Mouse (Mus musculus) cerebellum, adult 11-12 months (tissue): ENCODE measurements around the gene Slc29a1.

Experiments
- DNase-seq: peaks from one replicate; pipeline ENCODE4 v3.0.0; 2022

Slc29a1 gene

DNA sequence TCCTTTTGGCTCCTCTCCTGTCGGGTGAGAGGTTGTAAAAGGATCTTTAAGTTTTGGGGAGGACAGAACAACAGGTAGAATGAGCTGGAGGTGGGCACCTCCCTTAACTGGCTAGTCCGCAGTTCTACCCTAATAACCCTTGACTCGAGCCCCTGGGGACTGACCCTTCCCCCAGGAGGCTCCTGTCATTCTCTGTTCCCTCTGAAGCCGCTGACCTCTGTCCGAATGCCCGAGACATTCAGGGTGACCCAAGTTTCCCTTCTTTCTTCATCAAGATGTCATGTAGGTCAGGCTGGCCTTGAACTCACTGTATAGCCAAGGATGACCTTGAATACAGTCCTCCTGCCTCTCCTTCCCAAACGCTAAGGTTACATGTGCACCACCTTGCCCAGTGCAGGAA is 11.0 kb downstream of the Slc29a1 start:
- peak; percentile 30 for DNase-seq

DNA sequence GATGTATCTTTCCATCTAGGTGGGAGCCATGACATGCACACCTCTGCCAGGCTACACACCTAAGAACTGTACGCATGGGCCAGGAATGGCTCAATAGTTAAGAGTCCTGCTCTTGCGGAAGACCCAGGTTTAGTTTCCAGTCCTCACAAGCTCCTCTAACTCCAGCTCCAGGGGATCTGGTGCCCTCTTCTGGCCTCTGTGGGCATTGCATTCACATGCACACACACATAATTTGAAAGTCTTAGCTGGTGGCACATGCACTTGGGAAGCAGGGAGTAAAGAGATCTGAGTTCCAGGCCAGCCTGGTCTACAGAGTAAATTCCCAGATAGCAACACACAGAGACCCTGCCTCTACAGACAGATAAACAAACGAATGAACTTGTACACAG is 13.0 kb downstream of the Slc29a1 start:
- no peak for DNase-seq

DNA sequence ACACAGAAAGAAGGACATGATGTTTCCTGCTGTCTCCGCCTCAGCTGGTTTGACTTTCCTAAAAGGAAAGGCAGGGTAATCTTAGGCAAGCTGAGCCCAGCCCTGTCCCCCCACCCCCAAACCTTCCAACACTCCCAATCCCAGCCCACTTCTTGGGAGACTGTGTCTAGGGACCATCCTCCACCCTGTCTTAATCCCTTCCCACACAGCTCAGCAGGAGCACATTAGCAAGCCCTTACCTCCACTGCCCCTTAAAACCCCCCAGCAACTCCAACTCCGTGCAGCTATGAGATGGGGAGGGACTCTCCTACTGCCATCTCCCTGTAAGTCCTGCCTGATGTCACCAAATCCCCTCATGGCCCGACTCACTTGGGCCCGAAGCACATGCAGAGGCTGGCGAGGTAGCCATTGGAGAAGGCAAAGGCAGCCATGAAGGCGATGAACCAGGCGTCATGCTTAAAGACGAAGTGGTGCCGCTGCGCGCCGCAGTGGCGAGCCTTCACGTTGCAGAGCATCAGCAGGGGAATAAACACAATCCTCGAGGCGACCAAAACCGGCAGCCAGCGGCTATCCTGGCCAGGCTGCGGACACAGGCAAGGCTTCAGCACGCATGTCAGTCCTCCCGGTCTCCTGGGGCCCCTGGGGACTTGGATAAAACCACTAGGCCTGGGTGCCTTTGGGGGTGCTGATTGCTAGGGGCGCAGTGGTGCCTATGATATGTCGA is 13.5 kb downstream of the Slc29a1 start:
- peak; percentile 41 for DNase-seq

DNA sequence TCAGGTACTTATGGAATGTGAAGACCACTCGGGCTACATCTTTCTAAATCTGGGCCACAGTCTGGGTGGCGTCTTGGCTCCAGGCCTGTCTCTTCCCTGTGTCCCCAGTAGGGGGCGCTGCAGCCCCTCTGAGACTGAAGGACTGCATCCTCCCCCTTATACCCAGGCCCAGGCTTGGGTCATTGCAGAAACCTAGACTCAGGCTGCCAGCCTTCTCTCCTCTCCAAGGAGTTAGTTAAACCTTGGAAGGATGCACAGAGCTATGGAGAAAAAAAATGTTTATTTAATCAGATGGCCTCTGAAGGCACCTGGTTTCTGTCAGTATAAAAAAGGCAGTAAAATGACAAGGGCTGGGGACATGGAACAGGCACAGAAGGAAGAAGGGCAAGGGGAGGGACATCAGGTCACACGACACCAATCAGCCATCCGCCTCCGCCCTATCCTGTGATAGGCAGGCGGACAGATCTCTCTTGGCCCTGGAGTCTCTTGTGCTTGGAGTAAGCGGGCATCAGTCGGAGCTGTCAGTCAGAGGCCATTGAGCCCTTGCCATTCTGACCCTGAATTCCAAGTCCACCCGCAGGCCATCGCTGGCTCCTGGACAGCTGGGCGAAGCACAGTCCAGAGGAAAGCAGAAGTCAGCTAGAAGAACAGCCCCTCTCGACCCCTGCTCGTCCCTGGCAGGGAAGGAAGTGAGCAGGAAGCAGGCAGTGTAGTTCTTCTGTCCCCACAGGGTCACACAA is 14.3 kb downstream of the Slc29a1 start:
- DNase-seq = peak; percentile 81

DNA sequence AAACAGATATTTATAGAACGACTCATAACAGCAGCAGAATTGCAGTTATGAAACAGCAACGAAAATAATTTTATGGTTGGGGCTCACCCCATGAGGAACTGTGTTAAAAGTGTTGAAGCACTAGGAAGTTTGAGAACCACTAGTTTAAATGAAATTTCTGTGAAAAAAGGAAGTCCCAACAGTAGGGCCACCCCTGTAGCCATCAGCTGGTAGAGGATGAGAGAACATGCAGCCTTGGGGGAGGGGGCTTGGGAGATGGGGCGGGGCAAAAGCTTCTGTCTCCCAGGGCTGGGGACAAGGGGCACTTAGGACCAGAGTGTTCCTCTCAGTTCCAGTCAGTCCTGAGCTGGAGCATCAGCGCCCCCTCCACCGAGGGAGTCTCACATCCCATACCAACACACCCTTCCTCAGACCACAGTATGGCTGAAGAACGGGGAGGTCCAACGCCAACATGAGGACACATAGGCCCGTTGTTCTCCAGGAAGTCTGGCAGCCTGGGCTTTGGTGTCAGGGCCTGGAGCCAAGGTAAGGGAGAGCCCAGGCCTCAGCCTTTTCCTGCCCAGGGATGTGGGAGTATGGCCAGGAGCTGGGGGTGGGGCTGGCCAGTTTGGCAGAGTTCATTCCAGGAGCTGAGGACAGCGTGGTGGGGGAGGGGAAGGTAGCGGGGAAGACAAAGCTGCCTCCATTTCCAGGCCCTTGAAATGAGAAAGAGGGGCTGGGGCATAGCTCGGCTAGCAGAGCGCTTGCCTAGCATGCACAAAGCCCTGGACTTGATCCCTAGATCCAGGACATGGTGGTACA is 15.1 kb downstream of the Slc29a1 start:
- DNase-seq = peak; percentile 82

DNA sequence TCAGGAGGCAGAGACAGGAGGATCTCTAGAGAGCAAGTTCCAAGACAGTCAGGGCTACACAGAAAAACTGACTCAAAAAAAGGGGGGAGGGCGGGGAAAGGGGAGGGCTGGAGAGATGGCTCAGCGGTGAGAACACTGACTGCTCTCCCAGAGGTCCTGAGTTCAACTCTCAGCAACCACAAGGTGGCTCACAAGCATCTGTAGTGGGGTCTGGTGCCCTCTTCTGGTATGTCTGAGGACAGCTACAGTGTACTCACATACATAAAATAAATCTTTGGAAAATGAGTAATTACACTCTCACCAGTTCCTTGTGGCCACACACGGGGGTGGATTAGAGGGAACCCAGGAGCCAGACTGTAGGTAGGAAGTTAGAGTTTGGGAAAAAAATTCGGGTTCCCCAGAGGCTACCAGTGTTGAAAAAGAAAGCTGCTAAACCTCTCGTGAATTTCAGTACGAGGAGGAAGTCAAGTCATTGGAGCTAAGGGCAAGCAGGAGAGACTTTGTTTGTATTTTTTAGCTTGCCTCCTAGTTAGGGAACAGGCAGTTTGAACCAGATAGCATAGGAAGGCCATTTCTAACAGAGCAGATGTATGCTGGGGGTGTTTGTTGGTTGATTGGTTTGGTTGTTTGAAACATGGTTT is 16.6 kb downstream of the Slc29a1 start:
- DNase-seq = peak; percentile 34

DNA sequence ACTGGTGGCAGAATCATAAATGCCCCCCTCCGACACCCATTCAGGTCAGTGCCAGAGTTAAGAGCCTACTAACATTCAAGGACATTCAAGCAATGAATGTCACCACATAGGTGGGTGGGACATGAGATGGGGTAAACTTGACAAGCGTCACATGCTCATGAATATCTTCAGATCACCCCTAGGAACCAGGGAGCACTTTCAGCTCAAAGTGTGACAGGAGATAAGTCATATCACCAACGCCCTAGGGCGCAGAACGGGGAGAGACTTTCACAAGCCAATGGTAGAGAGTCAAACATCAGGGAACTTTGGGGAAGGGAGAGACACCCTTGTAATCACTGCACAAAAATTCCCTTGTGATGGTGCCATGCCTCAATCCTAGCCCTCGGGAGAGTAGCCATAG is 17.2 kb downstream of the Slc29a1 start:
- DNase-seq = no peak

DNA sequence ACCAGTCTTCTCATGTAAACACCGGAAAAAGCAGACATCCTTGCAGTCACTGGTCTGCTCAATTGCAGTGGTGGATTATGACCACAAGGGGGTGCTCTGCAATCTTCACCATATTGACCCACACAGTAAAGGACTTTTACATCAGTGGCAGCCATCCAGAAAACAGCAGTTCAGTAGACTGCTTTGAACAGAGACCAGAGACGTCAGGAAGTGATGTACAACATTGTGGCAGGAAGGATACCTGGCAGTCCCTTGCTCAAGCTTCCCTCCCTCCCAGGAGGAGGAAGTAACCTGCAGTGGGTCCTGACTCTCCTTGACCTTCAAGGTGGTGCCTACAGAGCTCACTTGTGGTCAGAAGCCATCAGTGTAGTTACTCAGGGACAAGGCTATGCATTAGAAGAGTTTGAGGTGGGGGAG is 17.8 kb downstream of the Slc29a1 start:
- peak; percentile 70 for DNase-seq

DNA sequence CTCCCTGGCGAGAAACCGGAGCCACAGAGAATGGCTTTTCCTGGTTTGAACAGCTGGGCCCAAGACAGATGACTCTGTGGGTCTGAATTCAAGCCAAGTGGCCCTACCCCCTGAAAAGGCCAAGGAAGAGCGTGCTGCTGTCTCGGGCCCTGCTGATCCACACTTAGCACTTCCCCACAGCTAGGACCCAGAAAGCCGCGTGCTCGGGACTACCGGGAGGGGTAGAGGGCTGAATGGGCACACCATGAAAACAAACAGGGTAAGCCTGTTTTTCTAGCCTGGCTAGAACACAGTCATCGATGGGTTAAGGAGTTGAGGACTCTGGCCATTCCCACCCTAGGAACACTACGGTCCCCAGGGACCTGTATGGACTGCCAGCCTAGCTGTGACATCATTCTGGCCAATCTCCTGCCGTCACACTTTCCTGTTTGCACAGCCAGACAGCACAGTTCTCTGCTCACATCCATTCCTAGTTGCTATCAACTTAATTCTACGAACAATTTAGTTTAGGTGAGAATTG is 18.4 kb downstream of the Slc29a1 start:
- DNase-seq = no peak

DNA sequence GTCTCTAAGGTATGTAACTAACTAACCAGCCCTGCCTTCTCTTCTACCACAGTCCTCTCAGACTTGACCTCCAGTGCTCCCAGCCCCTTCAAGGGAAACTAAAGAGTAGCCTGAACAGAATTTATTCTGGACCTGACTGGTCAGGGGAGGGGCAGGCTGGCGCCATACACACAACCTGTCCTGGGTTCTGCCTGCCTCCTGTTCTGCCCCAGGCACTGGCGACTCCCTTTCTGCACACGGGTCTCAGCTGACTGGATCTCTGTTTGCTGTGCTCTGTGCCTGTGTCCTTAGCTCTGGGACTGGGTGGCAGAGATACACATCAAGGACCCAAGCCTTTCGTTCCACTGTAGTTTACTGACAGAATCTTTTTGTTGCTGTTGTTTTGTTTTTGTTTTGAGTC is 19.9 kb downstream of the Slc29a1 start:
- no peak for DNase-seq

DNA sequence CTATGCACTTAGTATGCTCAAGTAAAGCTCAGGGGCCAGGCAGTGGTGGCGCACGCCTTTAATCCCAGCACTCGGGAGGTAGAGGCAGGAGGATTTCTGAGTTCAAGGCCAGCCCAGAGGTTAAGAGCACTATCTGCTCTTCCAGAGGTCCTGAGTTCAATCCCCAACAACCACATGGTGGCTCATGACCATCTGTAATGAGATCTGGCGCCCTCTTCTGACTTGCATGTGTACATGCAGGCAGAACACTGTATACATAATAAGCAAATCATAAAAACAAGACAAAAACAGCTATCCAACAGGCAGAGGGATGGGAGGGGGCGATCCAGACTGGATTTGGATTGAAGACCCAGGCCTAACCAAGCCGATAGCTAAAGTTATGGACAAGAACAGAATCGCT is 20.6 kb downstream of the Slc29a1 start:
- no peak for DNase-seq

DNA sequence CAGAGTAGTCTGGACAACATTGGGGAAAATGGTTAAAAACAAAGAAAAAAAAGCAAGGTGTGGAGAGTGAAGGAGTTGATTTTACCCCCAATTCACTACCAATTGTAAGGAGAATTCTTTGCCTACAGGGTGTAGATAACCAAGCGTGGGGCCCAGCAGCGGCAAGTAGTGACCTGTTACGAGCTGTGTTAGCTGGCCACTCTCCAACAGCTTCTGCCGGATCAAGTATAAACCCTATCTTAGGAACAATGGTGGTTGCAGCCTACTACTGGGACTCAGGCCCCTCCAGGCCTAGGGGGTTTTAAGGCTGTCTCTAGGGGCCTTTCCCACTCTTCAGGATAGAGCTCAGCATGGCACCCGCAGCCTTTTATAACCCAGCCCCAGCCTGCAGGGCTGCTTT is 21.2 kb downstream of the Slc29a1 start:
- DNase-seq = peak; percentile 37

DNA sequence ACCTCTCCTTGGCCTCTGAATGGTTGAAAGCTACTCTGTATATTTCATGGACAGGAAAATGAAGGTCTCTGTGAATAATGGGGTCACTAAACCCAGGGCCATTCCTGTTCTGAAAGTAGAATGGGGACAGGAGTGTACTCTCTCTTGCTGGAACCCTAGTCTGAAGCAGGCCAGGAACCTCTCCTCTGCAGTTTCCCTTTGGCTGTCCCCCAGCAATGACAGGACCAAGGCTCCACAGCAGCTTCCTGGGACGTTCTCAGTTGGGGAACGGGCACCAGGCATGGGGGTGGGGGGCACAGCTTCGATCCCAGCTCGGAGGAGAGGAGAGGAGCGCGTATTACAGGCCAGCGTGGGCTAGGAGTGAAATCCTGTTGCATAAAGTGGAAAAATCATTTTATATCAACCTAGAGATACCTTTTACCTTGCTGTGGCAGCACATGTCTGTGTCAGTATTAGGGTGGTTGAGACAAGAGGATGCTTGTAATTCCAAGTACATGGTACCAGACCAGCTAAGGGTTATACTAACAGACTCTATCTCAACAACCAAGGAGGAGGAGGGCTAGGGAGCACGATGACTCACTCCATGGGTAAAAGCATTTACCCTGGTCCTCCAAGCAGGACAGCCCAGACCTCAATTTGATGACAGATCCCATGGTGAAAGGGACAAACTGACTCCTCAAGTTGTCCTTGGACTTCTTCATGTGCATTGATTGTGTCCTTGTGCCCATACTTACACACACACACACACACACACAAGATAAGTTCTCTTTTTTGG is 24.1 kb downstream of the Slc29a1 start:
- no peak for DNase-seq

DNA sequence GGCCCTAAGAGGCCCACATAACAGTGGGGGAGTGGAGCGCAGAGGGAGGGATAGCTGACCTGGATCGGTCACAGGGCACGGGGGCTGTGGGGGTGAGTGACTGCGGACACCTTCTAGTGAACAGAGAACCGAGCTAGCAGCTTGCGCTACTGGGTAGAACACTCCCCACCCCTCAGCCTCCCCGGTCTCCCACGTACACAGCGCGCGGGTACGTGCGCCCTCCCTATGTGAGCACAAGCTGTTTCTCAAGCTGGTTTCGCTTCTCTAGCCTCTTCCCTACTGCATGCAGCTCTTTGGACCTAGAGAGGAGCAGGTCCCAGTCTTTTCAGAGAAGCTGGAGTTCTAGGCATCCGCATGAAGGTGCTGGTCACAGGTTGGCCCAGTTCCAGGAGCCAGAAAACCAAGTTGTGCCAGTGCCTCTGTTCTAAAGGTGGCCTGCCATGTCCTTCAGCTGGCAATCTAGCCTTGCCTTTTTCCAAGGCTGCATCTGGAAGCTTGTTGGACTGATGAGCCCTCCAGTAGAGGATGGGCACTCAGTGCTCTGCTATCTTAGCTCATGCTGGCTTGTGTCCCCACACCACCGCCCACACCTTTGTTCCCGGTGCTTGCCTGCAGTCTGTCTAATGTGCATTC is 25.2 kb downstream of the Slc29a1 start:
- DNase-seq = peak; percentile 92

DNA sequence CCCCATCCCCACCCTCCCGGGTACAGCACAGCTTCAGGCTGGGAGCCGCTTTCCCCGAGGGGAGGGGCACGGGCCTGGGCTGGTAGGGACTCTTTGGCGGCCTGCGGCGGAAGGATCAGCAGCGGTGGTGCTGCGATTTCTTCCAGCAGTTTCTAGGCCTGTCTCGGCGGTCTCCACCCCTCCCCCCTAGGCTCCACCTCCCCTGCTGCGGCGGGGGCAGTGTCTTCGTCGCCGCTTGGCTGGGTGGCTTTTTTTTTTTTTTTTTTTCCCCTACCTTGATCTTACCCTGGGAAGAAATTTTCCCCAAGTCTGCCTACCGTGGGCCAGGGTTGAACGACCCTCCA is 25.7 kb downstream of the Slc29a1 start:
- peak; percentile 95 for DNase-seq

DNA sequence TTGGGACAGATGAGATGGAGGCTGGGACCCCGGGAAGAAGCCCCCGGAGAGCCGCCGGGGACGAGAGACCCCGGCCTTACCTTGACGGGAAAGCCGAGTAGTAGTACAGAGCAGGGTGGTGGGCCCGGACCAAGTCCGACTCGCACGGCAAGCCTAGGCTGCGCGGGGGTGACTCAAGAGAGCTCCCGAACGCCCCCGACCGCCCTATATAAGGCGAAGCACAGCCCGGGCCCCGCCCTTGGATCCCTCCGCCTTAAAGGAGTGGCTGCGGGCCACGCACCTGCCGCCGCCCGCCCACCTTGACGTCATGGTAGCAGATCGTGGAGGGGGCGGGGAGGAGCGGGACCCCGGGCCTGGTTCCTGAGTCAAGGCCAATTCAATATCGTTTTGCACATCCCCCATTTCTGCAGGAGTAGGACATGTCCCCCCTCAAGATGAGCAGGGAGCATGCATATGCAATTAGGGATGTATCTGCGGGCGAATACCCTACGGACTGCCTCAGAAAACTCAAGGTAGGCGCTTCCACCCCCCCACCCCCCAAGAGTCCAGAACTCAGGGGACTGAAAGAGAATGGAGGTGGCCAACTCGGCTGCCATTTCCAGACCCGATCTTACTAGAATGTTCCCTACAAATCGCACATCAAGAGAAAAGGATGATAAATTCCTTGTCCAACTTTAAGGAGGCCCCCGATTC is 26.2 kb downstream of the Slc29a1 start, which contains the start of gene Hsp90ab1:
Gene Hsp90ab1 (minus strand): TSS at position 185 of the 693 bp plus-strand sequence.
- DNase-seq = peak; percentile 98

DNA sequence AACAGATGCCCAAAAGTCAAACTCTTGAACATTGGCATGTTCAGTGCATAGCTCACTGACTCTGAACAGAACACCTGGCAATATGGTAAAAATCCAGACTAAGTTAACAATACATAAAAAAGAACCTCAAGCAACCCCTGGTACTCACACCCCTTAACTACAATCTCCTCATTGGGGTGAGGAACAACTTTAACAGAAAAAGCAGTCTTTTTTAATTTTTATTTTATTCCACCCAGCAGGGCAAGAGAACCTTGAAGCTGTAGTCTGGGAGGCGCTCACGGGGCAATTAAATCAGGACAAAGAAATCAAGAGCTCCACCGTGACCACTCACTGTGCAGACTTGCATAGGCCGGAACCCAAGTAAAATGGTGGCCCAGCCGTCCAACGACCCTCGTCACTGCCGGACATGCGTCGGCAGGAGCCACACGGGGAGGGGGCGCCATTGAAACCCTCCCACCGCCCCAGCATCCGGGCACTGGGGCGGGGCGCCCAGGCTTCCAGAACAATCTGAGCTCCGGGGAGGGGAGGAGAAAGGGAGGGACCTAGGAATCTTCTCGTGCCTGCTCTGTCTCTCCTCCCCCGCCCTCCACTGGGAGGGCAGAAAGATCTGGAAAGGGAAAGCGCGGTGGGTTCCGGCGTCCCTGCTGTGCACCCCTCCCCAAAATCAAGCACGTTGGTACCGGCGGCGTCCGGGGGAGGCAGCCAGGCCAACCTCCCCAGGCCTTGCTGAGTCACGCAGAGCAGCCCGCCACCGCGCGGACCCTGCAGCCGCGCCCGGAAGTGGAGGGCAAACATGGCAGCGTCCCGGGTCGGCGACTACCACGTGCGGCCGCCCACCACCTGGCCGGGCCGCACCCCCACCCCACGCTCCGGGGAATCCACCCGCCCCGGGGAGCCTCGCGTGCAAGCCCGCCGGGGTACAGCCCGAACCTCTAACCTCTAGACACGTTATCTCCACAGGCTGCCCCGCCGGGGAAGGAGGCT is 27.0 kb downstream of the Slc29a1 start:
- peak; percentile 83 for DNase-seq

DNA sequence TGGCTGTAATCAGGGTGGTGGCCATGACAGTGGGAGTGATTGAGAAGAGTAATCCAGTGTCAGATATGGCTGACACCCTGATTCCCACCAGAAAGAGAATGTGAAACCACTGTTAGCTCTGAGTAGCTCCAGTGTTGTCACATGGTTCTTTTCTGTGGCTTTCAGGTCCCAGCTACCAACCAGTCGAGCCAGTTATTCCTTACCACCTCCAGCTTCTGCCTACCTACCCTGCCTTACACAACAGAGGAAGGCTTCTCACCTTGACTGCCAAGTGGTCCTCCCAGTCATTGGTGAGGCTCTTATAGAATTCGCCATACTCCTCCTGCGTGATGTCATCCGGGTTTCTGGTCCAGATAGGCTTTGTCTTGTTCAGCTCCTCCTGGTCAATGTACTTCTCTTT is 29.4 kb downstream of the Slc29a1 start:
- no peak for DNase-seq

DNA sequence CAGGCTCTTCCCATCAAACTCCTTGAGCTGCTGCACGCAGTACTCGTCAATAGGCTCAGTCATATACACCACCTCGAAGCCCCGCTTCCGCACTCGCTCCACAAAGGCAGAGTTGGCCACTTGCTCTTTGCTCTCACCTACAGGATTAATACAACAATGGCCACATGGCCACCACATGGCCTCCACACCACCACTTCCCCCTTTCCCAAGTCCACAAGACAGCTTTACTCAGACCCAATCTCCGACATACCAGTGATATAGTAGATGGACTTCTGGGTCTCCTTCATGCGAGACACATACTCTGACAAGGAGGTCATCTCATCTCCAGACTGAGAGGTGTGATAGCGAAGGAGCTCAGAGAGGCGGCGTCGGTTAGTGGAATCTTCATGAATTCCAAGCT is 30.4 kb downstream of the Slc29a1 start:
- no peak for DNase-seq

DNA sequence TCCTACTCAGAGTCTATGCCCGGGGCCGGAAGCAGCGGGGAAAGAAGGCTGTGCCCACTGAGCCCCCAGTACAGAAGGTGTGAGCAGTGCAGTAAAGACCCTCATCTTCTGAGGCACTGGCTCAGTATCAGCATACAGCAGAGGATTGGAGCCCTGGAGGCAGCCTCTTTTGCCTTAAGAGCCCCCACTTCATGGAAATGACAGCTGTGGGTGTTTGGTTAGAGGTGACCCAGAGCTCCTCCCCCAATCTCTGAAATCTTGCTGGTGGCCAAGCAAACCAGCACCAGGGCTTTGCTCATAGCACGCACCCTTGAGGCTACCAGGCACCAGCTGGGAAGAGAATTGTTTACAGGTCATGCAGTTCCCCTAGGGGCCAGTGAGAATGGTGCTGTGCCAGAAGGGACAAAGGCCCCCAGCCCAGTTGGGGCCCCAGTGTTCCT is 32.2 kb downstream of the Slc29a1 start:
- DNase-seq = no peak
